Mouse (Mus musculus) activated CD4-positive, CD25-positive, alpha-beta regulatory T cell, adult 9 weeks (primary cell): ENCODE results near the gene Tmem200b. TPM values are rescaled to one million over a fixed set of nuclear protein-coding genes. Genes with fewer than 3 reads are reported as not detected.

Source experiments
- polyA plus RNA-seq: library from polyadenylated mRNA; unstranded; fragments of 100-300 nt; shearing (Covaris generic); gene quantifications from one replicate; pipeline ENCODE4 v1.2.1, GENCODE M21; 2017

The Tmem200b gene
- not detected for polyA plus RNA-seq

DNA sequence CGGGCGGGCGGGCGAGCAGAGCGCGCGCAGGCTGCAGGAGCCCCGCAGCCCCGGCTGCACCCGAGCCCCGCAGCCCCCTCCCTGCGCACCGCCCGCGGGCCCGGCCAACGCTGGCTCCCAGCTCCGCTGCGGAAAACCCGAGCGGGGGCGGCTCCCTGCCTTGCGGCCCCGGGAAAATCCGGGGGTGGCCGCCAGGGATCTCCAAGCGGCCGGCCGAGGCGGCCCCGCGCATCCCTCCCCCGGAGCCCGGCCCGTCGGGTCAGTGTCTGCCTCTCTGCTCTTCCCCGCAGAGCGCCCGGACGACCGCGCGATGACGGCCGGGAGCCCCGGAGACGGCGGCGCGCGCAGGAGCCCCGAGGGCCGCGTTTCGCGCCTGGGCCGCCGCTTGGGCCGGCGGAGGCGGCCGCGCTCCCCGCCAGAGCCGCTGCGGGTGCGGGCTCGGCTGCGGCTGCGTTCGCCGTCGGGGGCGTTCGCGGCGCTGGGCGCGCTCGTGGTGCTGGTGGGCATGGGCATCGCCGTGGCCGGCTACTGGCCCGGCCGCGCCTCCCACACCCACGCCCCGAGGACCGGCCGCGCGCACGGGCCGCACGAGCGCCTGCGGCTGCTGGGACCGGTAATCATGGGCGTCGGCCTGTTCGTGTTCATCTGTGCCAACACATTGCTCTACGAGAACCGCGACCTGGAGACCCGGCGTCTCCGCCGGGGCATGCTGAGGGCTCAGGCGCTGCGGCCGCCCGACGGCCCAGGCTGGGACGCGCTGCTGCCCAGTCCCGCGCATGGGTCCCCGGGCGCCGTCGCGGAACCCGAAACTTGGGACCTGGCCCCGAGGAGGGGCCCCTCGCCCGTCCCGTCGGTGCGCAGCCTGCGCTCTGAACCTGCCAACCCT lies at the start of gene Tmem200b:
TSS of gene Tmem200b (plus strand) at position 311 of the 886 bp plus-strand sequence.

DNA sequence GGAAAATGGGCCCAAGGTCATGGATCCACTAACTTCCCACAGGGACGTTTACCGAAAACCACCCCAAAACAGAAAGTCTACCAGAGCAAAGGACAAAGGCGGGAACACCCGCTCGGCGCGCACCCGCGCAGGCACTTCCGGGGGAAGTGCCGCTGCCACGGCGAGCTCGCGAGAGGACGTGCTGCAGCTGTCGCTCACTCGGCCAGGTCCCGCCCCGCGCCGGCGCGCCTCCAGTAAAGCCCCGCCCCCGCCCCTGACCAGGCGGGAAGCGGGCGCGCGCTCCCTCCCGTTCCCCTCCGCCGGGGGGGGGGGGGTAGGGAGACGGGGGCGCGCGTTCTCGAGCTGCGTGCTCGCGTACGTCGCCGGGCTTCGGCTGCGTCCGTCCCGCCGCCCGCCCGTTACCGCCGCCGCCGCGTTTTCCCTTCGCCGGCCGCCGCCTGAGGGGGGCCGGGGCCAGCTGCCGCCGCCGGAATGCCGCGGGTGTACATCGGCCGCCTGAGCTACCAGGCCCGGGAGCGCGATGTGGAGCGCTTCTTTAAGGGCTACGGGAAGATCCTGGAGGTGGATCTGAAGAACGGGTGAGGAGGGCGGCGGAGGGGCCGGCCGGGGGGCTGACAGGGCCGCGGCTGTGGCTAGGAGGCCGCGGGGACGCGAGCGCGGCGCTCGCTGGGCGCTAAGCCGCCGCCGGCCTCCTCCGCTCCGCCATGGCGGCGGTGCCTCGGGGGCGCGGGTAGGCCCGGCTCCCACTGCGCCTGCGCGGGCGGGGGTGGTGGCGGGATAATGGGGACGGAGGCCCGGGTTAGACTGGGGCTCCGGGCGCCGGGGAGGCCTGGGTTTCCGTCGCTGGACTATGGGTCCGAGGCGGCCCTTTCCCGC lies 48.0 kb upstream of the Tmem200b start, which contains the start of gene Srsf4:
TSS of gene Srsf4 (plus strand) at position 325 of the 876 bp plus-strand sequence.

Other genes starting within 250 kb of the Tmem200b start
- gene Ptpru, start 83.5 kb upstream of the Tmem200b start, polyA plus RNA-seq, result not detected
- 27.7 TPM for gene Mecr, start 78.3 kb upstream of the Tmem200b start, polyA plus RNA-seq
- 28.3 TPM for gene Srsf4, start 48.2 kb upstream of the Tmem200b start, polyA plus RNA-seq
- gene Gm10300, start 152.9 kb downstream of the Tmem200b start, polyA plus RNA-seq, result not detected
- gene Epb41, start 153.6 kb downstream of the Tmem200b start, polyA plus RNA-seq, result 85.6 TPM
- not detected for gene Oprd1, start 222.7 kb downstream of the Tmem200b start, polyA plus RNA-seq